Mouse (Mus musculus) testis, adult 2 months (tissue): ENCODE measurements at regions not wholly inside any gene's neighbourhood (a gene's known extent, or its start where the extent isn't known, plus 50 kb on each side); places are given as distances from the start of the nearest gene placed in this dataset.
A peak's percentile ranks its signal among the peaks of the same experiment; 100 is the strongest.

Experiments used
- H3K27ac ChIP-seq: fragments of 200-500 bp; 2 replicates; pipeline ENCODE4 v1.5.1; 2012; ENCODE audit warnings: low read depth, low read length; ENCODE audit not compliant: control insufficient read depth, insufficient read depth
- H3K27me3 ChIP-seq: fragments of 200-500 bp; 2 replicates; pipeline ENCODE4 v1.6.1; 2012; ENCODE audit warnings: mild to moderate bottlenecking, low read length, moderate library complexity; ENCODE audit not compliant: control insufficient read depth, insufficient read depth
- H3K36me3 ChIP-seq: fragments of 200-500 bp; 2 replicates; pipeline ENCODE4 v1.6.1; 2012; ENCODE audit warnings: mild to moderate bottlenecking, low read length; ENCODE audit not compliant: control insufficient read depth, insufficient read depth
- H3K4me1 ChIP-seq: fragments of 200-500 bp; 2 replicates; pipeline ENCODE4 v1.6.1; 2012; ENCODE audit warnings: low read length; ENCODE audit not compliant: control insufficient read depth, insufficient read depth
- H3K4me3 ChIP-seq: fragments of 200-500 bp; 2 replicates; pipeline ENCODE4 v1.5.1; 2012; ENCODE audit warnings: low read depth, mild to moderate bottlenecking, low read length, moderate library complexity, mixed read lengths; ENCODE audit not compliant: control insufficient read depth
- CTCF ChIP-seq: fragments of 200-500 bp; IDR thresholded peaks from 2 replicates; pipeline ENCODE4 v1.5.1; 2012; ENCODE audit warnings: low read depth, mild to moderate bottlenecking, inconsistent platforms, low read length, moderate library complexity; ENCODE audit not compliant: control insufficient read depth, insufficient read depth, insufficient replicate concordance
- POLR2A ChIP-seq: fragments of 200-500 bp; IDR thresholded peaks from 2 replicates; pipeline ENCODE4 v1.6.1; 2012; ENCODE audit warnings: low read depth, mild to moderate bottlenecking, inconsistent platforms, low read length, moderate library complexity; ENCODE audit not compliant: control insufficient read depth

GRCm38 (mm10) chrX:143462632-143463031, 55.8 kb upstream of the Pak3 start:
- no peak overlapping the region for H3K27ac ChIP-seq
- H3K36me3 ChIP-seq, result no peaks in the 10 kb centered on the region
- no peak overlapping the region for H3K4me3 ChIP-seq
- H3K4me1 ChIP-seq, result no peaks in the 10 kb centered on the region
- H3K27me3 ChIP-seq, result no peaks in the 10 kb centered on the region
- no peak for TF ChIP-seq CTCF
- no peak for TF ChIP-seq POLR2A

GRCm38 (mm10) chrX:143448636-143449346, 54.7 kb upstream of the Chrdl1 start:
- Histone ChIP-seq H3K4me3 (no peak overlapping the region), H3K36me3 (no peaks in the 10 kb centered on the region), H3K27ac (no peak overlapping the region), H3K4me1 (no peaks in the 10 kb centered on the region), H3K27me3 (no peaks in the 10 kb centered on the region)
- TF ChIP-seq CTCF (no peak), POLR2A (no peak)

- Histone ChIP-seq H3K36me3 (no peaks in the 10 kb centered on the region), H3K27ac (no peak overlapping the region), H3K4me1 (no peaks in the 10 kb centered on the region), H3K4me3 (no peak overlapping the region), H3K27me3 (no peaks in the 10 kb centered on the region)
- TF ChIP-seq POLR2A (no peak), CTCF (peak; percentile 3; the same call in 1 of the 2 replicates)
These were observed 50.5 kb upstream of the Chrdl1 start for GRCm38 (mm10) chrX:143444581-143444980.
